8 mouse cellular contexts compared by ENCODE assay signal in the genomic region with DNA sequence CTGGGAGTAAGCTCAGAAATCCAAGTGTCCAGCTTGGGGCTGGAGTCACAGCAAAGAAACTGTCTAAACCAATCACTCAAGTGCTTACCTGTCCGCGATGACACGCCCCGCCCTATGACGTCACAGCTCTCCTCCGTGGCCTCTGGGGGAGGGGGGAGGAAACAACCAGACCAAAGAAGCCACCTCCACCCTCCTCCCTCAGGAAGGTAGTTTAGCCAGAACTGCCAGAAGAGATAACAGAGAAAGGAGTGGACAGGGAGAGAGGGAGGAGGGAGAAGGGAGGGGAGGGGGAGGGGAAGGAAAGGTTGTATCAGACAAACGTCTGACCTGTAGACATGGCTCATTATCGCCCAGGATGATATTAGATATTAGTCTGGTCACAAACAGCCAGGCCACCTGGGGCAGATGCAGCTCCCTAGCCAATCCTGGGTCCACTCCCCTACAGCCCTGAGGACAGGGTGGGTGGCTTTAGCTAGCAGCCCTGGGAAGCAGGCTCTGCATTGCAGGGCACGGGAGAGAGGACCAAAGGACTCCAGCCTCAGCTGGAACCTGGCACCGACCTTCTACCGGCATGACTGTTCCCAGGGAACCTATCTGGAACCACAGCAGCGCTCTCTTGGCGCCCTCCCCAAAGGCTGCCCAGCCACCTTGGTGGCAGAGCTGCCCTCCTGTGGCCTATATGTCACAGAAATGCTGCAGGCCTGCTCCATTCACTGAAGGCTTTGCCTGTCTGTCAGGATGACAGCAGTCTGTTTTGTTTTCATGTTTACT. TPM values are rescaled to one million over a fixed set of nuclear protein-coding genes. Genes with fewer than 3 reads are reported as not detected.
DNase-seq lines count a peak whose midpoint lies in the region; ATAC-seq and TF ChIP-seq lines count a peak whose summit lies in the region.

No protein-coding gene starts in this region.

- peaks cover 22% of the 10 kb centered on the region for H3K4me1 ChIP-seq in forebrain, embryonic 10.5 days
- H3K4me1 ChIP-seq in forebrain, embryonic 14.5 days (ENCODE audit: control insufficient read depth, insufficient read depth, low read length), result 0 out of 2 replicates have a peak, but pooled peaks cover 6% of the 10 kb centered on the region
- H3K4me1 ChIP-seq in heart, embryonic 16.5 days (ENCODE audit: control insufficient read depth, insufficient read depth, low read length), result peaks cover 9% of the 10 kb centered on the region

- no peak overlapping the region for H3K4me2 ChIP-seq in forebrain, embryonic 14.5 days (ENCODE audit: low read length)
- H3K4me2 ChIP-seq in heart, embryonic 16.5 days (ENCODE audit: low read depth, low read length), result peak overlapping the region; percentile 11; the same call in 1 of the 2 replicates

- H3K27me3 ChIP-seq in forebrain, embryonic 10.5 days (ENCODE audit: poor library complexity, severe bottlenecking), result no peaks in the 10 kb centered on the region
- no peaks in the 10 kb centered on the region for H3K27me3 ChIP-seq in forebrain, embryonic 14.5 days (replicated peaks; ENCODE audit: control insufficient read depth, insufficient read depth, low read length)
- no peaks in the 10 kb centered on the region for H3K27me3 ChIP-seq in heart, embryonic 16.5 days (ENCODE audit: control insufficient read depth, insufficient read depth, low read length)

- H3K27ac ChIP-seq in forebrain, embryonic 10.5 days, result 0 out of 2 replicates have a peak overlapping the region, but pooled peaks have one; percentile 60
- H3K27ac ChIP-seq in forebrain, embryonic 14.5 days (ENCODE audit: low read depth, low read length), result no peak overlapping the region
- H3K27ac ChIP-seq in heart, embryonic 16.5 days (ENCODE audit: low read length), result no peak overlapping the region
- H3K27ac ChIP-seq in layer of hippocampus, adult 2 months, result no peak overlapping the region

- WGBS in forebrain, embryonic 10.5 days, result 16% methylated on average over 13 of the region's 13 CpGs
- 7% methylated on average over 13 of the region's 13 CpGs for WGBS in forebrain, embryonic 14.5 days
- 9% methylated on average over 13 of the region's 13 CpGs for WGBS in heart, embryonic 16.5 days

- no peak for ATAC-seq in forebrain, embryonic 14.5 days
- ATAC-seq in heart, embryonic 16.5 days (replicated peaks; ENCODE audit: extremely low read depth, insufficient read depth, low FRiP score), result peak; percentile 50; the same call in 1 of the 2 replicates
- ATAC-seq in megakaryocyte-erythroid progenitor cell, adult 5-6 weeks (replicated peaks; ENCODE audit: low FRiP score, low TSS enrichment, poor library complexity, severe bottlenecking), result peak; percentile 93

- DNase-seq in forebrain, embryonic 10.5 days (ENCODE audit: extremely low spot score, low spot score), result no peak
- no peak for DNase-seq in forebrain, embryonic 14.5 days (ENCODE audit: low spot score)
- peak; percentile 61 to 65 for DNase-seq in cerebellum, postnatal 14 days
- DNase-seq in kidney, postnatal 25 days, result peak; percentile 44 to 67
- DNase-seq in layer of hippocampus, adult 2 months (ENCODE audit: low spot score in 2 of 2), result no peak
- no peak for DNase-seq in thymus, postnatal 25 days

- H3K4me3 ChIP-seq in forebrain, embryonic 10.5 days, result peak overlapping the region; percentile 32
- no peak overlapping the region for H3K4me3 ChIP-seq in forebrain, embryonic 14.5 days (ENCODE audit: low read depth, low read length)
- H3K4me3 ChIP-seq in heart, embryonic 16.5 days (ENCODE audit: low read length), result no peak overlapping the region
- H3K4me3 ChIP-seq in layer of hippocampus, adult 2 months, result no peak overlapping the region

- no peaks in the 10 kb centered on the region for H3K9me3 ChIP-seq in forebrain, embryonic 10.5 days
- H3K9me3 ChIP-seq in forebrain, embryonic 14.5 days (replicated peaks; ENCODE audit: control insufficient read depth, low read length), result no peaks in the 10 kb centered on the region
- H3K9me3 ChIP-seq in heart, embryonic 16.5 days (replicated peaks; ENCODE audit: control insufficient read depth, low read length), result no peaks in the 10 kb centered on the region

- no peak overlapping the region for H3K9ac ChIP-seq in forebrain, embryonic 14.5 days (ENCODE audit: low read length)
- no peak overlapping the region for H3K9ac ChIP-seq in heart, embryonic 16.5 days (ENCODE audit: low read length)

- TF ChIP-seq CTCF in layer of hippocampus, adult 2 months (conservative IDR thresholded peaks at IDR 0.05), result no peak

- H3K36me3 ChIP-seq in forebrain, embryonic 10.5 days (replicated peaks), result no peaks in the 10 kb centered on the region
- no peaks in the 10 kb centered on the region for H3K36me3 ChIP-seq in forebrain, embryonic 14.5 days (ENCODE audit: control insufficient read depth, insufficient read depth, low read length)
- no peaks in the 10 kb centered on the region for H3K36me3 ChIP-seq in heart, embryonic 16.5 days (ENCODE audit: control insufficient read depth, insufficient read depth)

RNA-seq across cellular contexts. Expression of gene Bco1, which starts 20.2 kb away (rescaled TPM):
- 0.22 and 0.30 TPM in 2 replicates for polyA plus RNA-seq in forebrain, embryonic 10.5 days (2016; fragmentation: Nextera tagmentation; extraction: Ambion mirVana)
- 0.12 TPM in 1 of 2 replicates, not detected in the other for polyA plus RNA-seq in forebrain, embryonic 14.5 days (2014; fragmentation: Nextera tagmentation; extraction: Ambion mirVana)
- 0.07 TPM in 1 of 2 replicates, not detected in the other for polyA plus RNA-seq in heart, embryonic 16.5 days (2015; fragmentation: Nextera tagmentation; extraction: Ambion mirVana)
- total RNA-seq in megakaryocyte-erythroid progenitor cell, adult 5-6 weeks (2014; fragmentation: Nextera tagmentation), result 1.8 TPM in 1 of 2 replicates, not detected in the other
- total RNA-seq in megakaryocyte-erythroid progenitor cell, adult 5-6 weeks (2017), result 0.08 and 0.09 TPM in 2 replicates
- total RNA-seq in layer of hippocampus, adult 2 months (2021), result not detected

RNA-seq across cellular contexts. Expression of gene Pkd1l2, which starts 33.6 kb away (rescaled TPM):
- not detected in 2 replicates for polyA plus RNA-seq in forebrain, embryonic 10.5 days (2016; fragmentation: Nextera tagmentation; extraction: Ambion mirVana)
- polyA plus RNA-seq in forebrain, embryonic 14.5 days (2014; fragmentation: Nextera tagmentation; extraction: Ambion mirVana), result not detected in 2 replicates
- polyA plus RNA-seq in heart, embryonic 16.5 days (2015; fragmentation: Nextera tagmentation; extraction: Ambion mirVana), result not detected in 2 replicates
- 0.42 TPM in 1 of 2 replicates, not detected in the other for total RNA-seq in megakaryocyte-erythroid progenitor cell, adult 5-6 weeks (2014; fragmentation: Nextera tagmentation)
- total RNA-seq in megakaryocyte-erythroid progenitor cell, adult 5-6 weeks (2017), result not detected in 2 replicates
- total RNA-seq in layer of hippocampus, adult 2 months (2021), result under 1 TPM in 1 of 2 experiments, not detected in 1; 0.10 TPM

RNA-seq across cellular contexts. Expression of gene Gan, which starts 42.1 kb away (rescaled TPM):
- polyA plus RNA-seq in forebrain, embryonic 10.5 days (2016; fragmentation: Nextera tagmentation; extraction: Ambion mirVana), result 2.5 TPM in 2 replicates
- polyA plus RNA-seq in forebrain, embryonic 14.5 days (2014; fragmentation: Nextera tagmentation; extraction: Ambion mirVana), result 3.3 and 4.4 TPM in 2 replicates
- polyA plus RNA-seq in heart, embryonic 16.5 days (2015; fragmentation: Nextera tagmentation; extraction: Ambion mirVana), result 0.87 and 1.0 TPM in 2 replicates
- 9.9 and 14.3 TPM in 2 replicates for total RNA-seq in megakaryocyte-erythroid progenitor cell, adult 5-6 weeks (2014; fragmentation: Nextera tagmentation)
- 4.4 and 6.6 TPM in 2 replicates for total RNA-seq in megakaryocyte-erythroid progenitor cell, adult 5-6 weeks (2017)
- total RNA-seq in layer of hippocampus, adult 2 months (2021), result 10 to 100 TPM; 16.6 to 17.6 TPM

Comparison
In these comparisons a context has a peak if more than half of its experiments do, and no peak if none do; other contexts are left out.
1. DNase-seq: peak in cerebellum, postnatal 14 days (2 of 2) and kidney, postnatal 25 days (2 of 2); none in forebrain, embryonic 10.5 days (single experiment), forebrain, embryonic 14.5 days (single experiment), layer of hippocampus, adult 2 months (0 of 2) and thymus, postnatal 25 days (single experiment).